Mouse (Mus musculus) forebrain, postnatal 0 days (tissue): Measurements from ENCODE around the gene Micu1. TPM values are rescaled to one million over a fixed set of nuclear protein-coding genes. Genes with fewer than 3 reads are reported as not detected.

Experiments
- ATAC-seq: fragments of 200-750 bp; cut with Nextera tagmentation; 2 replicates; pipeline ENCODE4 v1.8.0; 2017; ENCODE audit warnings: mild to moderate bottlenecking, moderate library complexity
- DNase-seq: peaks from one replicate; pipeline ENCODE4 v3.0.0-alpha.2; 2015
- H3K27ac ChIP-seq: fragments of 300-500 bp; sonication (generic); 2 replicates; pipeline ENCODE4 v1.5.1; 2014; ENCODE audit warnings: low read depth, mild to moderate bottlenecking, antibody characterized with exemption, low read length, moderate library complexity, mixed read lengths
- H3K27me3 ChIP-seq: fragments of 300-500 bp; sonication (generic); 2 replicates; pipeline ENCODE4 v1.6.1; 2014; ENCODE audit warnings: mild to moderate bottlenecking, low read length, mixed read lengths; ENCODE audit not compliant: insufficient read depth
- H3K36me3 ChIP-seq: fragments of 300-500 bp; sonication (generic); 2 replicates; pipeline ENCODE4 v1.6.1; 2014; ENCODE audit warnings: mild to moderate bottlenecking, moderate library complexity; ENCODE audit not compliant: insufficient read depth
- H3K4me1 ChIP-seq: fragments of 300-500 bp; sonication (generic); 2 replicates; pipeline ENCODE4 v1.6.1; 2014; ENCODE audit warnings: antibody characterized with exemption; ENCODE audit not compliant: insufficient read depth
- H3K4me2 ChIP-seq: fragments of 300-500 bp; sonication (generic); 2 replicates; pipeline ENCODE4 v1.6.1; 2014; ENCODE audit warnings: low read depth, mild to moderate bottlenecking, moderate library complexity
- H3K4me3 ChIP-seq: fragments of 300-500 bp; sonication (generic); 2 replicates; pipeline ENCODE4 v1.5.1; 2014; ENCODE audit warnings: low read depth, low read length, mixed read lengths
- H3K9ac ChIP-seq: fragments of 300-500 bp; sonication (generic); 2 replicates; pipeline ENCODE4 v1.6.1; 2014; ENCODE audit warnings: mild to moderate bottlenecking
- H3K9me3 ChIP-seq: fragments of 300-500 bp; sonication (generic); 2 replicates; pipeline ENCODE4 v1.6.1; 2016; ENCODE audit warnings: low read length
- CTCF ChIP-seq: sonication (generic); IDR thresholded peaks from 2 replicates; pipeline ENCODE4 v1.5.1; 2016; ENCODE audit warnings: antibody characterized with exemption, control low read depth, low read depth
- WGBS: fragments of 180-500 bp; shearing (Covaris S2); extraction: QIAGEN DNeasy Blood & Tissue Kit; methylation state at CpG from one replicate; pipeline ENCODE4 v1.1.7; 2014; 5-methylcytosine and 5-hydroxymethylcytosine counted together
- polyA plus RNA-seq: library from polyadenylated mRNA; unstranded; fragments of >200 nt; fragmentation: Nextera tagmentation; extraction: Ambion mirVana; gene quantifications from 2 replicates; pipeline ENCODE4 v1.2.1, GENCODE M21; 2015
- total RNA-seq: library from RNA; depleted of rRNA; stranded (reverse); fragments of >200 nt; gene quantifications from 2 replicates; pipeline ENCODE4 v1.2.3, GENCODE M21; 2014

Gene Micu1
- total and polyA plus RNA-seq, 2 experiments from 2014 or later, result 69.6 to 72.0 TPM

DNA sequence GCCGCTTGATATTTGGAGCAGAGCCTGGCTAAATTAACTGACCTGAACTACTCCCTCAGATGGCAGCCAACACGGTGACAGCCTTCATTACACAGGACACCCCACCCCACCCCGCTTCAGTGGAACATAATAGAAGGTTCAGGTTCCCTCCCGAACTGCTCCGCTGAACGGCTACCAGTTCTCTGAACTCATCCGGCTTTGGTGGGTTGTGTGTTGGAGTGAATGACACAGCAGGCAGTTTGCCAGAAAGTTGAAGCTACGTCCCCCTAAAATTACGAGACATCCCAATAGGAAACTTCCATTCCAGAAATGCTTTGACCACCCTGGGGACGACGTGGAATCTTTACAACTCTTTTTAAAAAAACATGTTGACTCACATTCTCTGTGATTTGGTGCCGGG is 53.8 kb downstream of the Micu1 start:
- no peak for DNase-seq

GRCm38 (mm10) chr10:59756570-59756969 is 54.3 kb downstream of the Micu1 start:
- H3K9ac ChIP-seq, result no peak overlapping the region
- TF ChIP-seq CTCF, result no peak
- no peak for DNase-seq
- no peak for ATAC-seq
- WGBS, result 39% methylated on average over 8 of the region's 8 CpGs
- no peak overlapping the region for H3K4me2 ChIP-seq
- no peak overlapping the region; the same call in 1 of the 2 replicates for H3K27ac ChIP-seq
- H3K4me3 ChIP-seq, result no peak overlapping the region
- H3K4me1 ChIP-seq, result no peaks in the 10 kb centered on the region
- no peaks in the 10 kb centered on the region for H3K36me3 ChIP-seq
- H3K27me3 ChIP-seq, result no peaks in the 10 kb centered on the region
- H3K9me3 ChIP-seq, result no peaks in the 10 kb centered on the region

More for the DNA sequence above, 53.8 kb downstream of the Micu1 start:
- peak overlapping the region; percentile 13; the same call in 1 of the 2 replicates for H3K4me2 ChIP-seq
- H3K36me3 ChIP-seq, result no peaks in the 10 kb centered on the region
- H3K9me3 ChIP-seq, result no peaks in the 10 kb centered on the region
- no peak overlapping the region for H3K27ac ChIP-seq
- no peak overlapping the region for H3K9ac ChIP-seq
- 19% methylated on average over 12 of the region's 12 CpGs for whole genome bisulfite sequencing
- ATAC-seq, result no peak
- no peaks in the 10 kb centered on the region for H3K4me1 ChIP-seq
- H3K27me3 ChIP-seq, result no peaks in the 10 kb centered on the region
- no peak for TF ChIP-seq CTCF
- H3K4me3 ChIP-seq, result no peak overlapping the region

GRCm38 (mm10) chr10:59764781-59765180 is 62.5 kb downstream of the Micu1 start:
- ATAC-seq (no peak), DNase-seq (no peak)
- TF ChIP-seq CTCF, result no peak
- no peak overlapping the region for H3K27ac ChIP-seq
- no peaks in the 10 kb centered on the region for H3K4me1 ChIP-seq
- no peaks in the 10 kb centered on the region for H3K27me3 ChIP-seq
- no peak overlapping the region for H3K4me3 ChIP-seq
- 0 out of 2 replicates have a peak, but pooled peaks cover 9% of the 10 kb centered on the region for H3K36me3 ChIP-seq
- no peak overlapping the region for H3K4me2 ChIP-seq
- H3K9me3 ChIP-seq, result no peaks in the 10 kb centered on the region
- no peak overlapping the region for H3K9ac ChIP-seq
- WGBS, result 92% methylated on average over 6 of the region's 6 CpGs

DNA sequence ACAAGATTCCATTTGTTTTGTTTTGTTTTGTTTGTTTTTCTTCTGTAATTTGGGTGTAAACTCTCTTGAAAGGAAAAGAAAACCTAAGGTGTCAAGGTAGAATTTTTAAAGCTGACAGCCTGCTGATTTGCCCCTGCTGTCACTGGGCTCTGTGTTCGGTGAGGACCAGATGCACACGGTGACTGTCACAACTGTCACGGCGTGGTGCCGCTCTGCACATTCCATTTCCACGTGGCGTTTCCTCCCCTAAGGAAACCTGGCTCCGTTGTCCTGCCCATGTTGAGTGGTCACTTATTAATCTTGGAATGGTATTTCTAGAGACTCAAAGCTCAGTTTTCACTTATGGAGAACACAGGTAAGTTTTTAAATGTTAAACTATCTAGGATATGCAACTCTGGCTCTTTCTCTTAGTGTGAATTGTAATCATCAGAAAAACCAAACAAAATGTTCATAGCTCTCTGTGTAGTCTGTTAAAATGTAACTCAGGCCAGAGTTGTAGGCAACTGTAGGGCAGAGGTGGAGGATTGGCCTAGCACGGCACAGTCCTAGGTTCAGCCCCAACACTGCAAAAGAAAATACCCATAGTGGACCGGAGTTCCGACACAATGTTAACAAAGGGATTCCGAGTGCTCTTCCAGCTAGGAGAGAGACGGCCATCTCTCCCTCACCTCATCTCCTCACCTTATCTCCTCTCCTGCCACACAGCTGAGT is 66.2 kb downstream of the Micu1 start:
- Histone ChIP-seq H3K4me2 (no peak overlapping the region), H3K9me3 (no peaks in the 10 kb centered on the region), H3K27me3 (no peaks in the 10 kb centered on the region), H3K36me3 (0 out of 2 replicates have a peak, but pooled peaks cover 9% of the 10 kb centered on the region), H3K4me3 (no peak overlapping the region), H3K27ac (no peak overlapping the region), H3K9ac (no peak overlapping the region), H3K4me1 (peaks cover 6% of the 10 kb centered on the region; the same call in 1 of the 2 replicates)
- TF ChIP-seq CTCF, result no peak
- DNase-seq (no peak), ATAC-seq (no peak)
- 75% methylated on average over 13 of the region's 13 CpGs for WGBS

DNA sequence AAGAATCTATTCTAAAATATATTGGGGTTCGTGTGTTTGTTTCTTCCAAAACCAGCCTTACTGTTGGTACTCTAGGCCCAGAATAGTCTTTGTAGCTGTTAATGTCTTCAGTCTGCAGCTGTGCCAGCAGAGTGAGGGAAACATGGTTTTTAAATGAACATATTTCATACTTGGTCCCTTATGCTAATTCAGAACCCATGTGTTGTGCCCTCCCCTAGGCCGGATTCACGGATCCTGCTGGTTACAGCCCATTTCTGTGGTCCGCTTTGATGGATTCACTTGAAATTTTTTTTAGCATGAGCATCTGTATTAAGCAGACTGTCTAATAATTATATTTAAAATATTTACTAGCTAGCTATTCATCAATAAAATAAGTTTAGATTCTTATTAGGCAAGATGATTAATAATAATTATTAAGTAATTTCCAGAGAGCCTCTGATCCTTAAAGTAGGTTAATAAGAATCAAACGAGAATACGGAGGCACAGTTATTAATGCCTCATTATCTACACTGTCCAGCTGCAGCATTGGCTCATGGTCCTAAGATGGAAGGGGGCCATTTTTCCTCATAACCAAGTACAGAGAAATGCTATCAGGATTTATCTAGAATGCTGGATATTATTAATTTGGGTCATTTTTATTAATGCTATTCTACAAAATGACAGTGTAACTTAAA is 69.2 kb downstream of the Micu1 start:
- no peaks in the 10 kb centered on the region for H3K27me3 ChIP-seq
- no peak overlapping the region for H3K4me2 ChIP-seq
- peaks cover 9% of the 10 kb centered on the region; the same call in 1 of the 2 replicates for H3K4me1 ChIP-seq
- no peaks in the 10 kb centered on the region for H3K9me3 ChIP-seq
- ATAC-seq (no peak), DNase-seq (no peak)
- H3K9ac ChIP-seq, result no peak overlapping the region
- TF ChIP-seq CTCF, result no peak
- H3K36me3 ChIP-seq, result 0 out of 2 replicates have a peak, but pooled peaks cover 3% of the 10 kb centered on the region
- H3K27ac ChIP-seq, result no peak overlapping the region
- 66% methylated on average over 6 of the region's 6 CpGs for WGBS
- no peak overlapping the region for H3K4me3 ChIP-seq

DNA sequence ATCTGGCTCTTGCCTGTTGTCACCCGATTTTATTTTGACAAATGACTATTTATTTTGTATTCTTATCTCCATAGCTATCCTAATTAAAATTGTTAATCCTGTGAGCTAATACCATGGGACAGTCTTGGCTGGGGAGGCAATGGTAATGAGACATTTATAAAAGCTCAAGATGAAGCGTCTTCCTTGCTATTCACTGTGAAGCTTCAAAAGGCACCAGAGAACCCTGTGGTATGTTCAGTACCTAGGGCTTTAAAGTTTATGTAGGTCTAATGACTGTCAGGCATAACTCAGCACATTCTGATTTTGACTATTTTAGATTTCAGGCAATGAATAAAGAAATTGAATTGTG is 69.7 kb downstream of the Micu1 start:
- Histone ChIP-seq H3K9ac (no peak overlapping the region), H3K4me2 (no peak overlapping the region), H3K9me3 (no peaks in the 10 kb centered on the region), H3K27me3 (no peaks in the 10 kb centered on the region), H3K4me3 (no peak overlapping the region), H3K4me1 (peaks cover 9% of the 10 kb centered on the region; the same call in 1 of the 2 replicates), H3K36me3 (0 out of 2 replicates have a peak, but pooled peaks cover 3% of the 10 kb centered on the region), H3K27ac (no peak overlapping the region)
- no peak for TF ChIP-seq CTCF
- WGBS, result 50% methylated on average over 2 of the region's 2 CpGs
- ATAC-seq, result no peak
- no peak for DNase-seq

DNA sequence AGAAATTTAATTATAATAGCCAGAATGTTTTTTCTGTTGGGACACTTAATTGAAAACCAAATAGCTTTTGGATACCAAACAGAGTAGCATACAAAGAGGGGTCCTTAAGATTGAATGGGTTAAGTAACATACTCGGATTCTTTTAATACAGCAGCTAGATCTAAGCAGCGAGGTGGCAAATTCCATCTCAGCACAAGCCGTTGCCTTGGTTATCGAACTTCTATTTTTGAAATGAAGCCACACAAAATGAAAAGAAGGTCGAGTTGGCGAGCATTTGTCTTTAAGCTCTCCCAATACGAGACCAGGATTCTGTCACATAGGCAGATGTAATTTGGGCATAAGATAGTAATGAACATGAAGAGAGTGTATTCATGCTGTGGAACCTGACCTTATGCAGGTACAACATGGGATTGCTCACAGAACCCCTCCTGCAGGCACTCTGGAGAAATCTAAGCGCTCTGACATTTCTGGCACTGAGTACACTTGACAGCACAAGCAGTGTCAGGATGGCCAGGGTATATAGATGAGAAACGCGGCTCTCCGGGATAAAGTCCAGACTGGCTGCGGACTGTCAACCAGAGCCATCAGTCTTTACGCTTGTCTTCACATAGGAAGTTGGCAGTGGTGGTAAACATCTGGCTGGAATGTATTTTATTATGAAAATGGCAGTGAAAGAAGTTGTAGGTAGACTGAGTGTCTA is 71.3 kb downstream of the Micu1 start:
- Histone ChIP-seq H3K36me3 (0 out of 2 replicates have a peak, but pooled peaks cover 3% of the 10 kb centered on the region), H3K9me3 (no peaks in the 10 kb centered on the region), H3K4me1 (peaks cover 9% of the 10 kb centered on the region; the same call in 1 of the 2 replicates), H3K27ac (peak overlapping the region; percentile 66; the same call in 1 of the 2 replicates), H3K4me3 (no peak overlapping the region), H3K4me2 (no peak overlapping the region), H3K27me3 (no peaks in the 10 kb centered on the region), H3K9ac (no peak overlapping the region)
- TF ChIP-seq CTCF, result no peak
- WGBS, result 38% methylated on average over 13 of the region's 13 CpGs
- DNase-seq (peak; percentile 61), ATAC-seq (peak; percentile 74)
